Mouse (Mus musculus): ENCODE data around the gene Plrg1.

The Plrg1 gene

DNA sequence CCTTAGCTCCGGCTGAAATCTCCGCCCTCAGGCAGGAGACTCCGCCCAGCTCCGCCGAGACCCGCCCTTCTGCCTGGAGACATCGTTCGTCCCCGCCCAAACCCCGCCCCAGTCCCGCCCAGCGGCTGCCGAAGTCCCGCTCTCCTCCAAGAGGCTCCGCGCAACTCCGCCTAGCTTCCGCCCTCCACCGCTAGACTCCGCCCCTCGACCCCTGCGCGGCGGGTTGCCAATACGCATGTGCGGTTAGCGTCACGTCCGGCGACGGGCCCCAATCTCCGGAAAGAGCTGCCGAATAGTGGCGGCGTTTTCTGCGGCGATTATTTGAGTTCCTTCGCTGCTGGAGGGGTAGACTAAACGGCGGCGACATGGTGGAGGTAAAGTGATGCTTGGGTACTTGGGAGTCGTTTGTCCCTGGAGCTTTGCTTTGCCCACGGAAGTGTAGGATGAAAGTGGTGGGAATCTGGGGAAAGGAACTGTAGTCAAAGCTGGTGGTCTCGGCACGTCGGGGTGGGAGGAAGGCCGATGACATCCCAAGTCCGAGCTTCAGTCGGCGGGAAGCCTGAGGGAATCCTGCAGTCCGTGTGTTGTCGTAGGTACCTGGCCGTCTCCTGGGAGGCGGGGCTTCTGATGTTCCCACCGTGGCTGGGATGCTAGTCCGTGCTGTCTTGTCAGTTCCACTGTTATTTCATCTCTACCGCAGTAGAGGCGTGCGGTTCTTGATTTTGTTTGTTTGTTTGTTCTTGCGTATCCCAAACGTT, at the start of gene Plrg1:
Gene Plrg1 (plus strand): TSS at position 242 of the 758 bp plus-strand sequence.
- DNase-seq (ENCODE audit: low read depth, low spot score): peak; percentile 96

DNA sequence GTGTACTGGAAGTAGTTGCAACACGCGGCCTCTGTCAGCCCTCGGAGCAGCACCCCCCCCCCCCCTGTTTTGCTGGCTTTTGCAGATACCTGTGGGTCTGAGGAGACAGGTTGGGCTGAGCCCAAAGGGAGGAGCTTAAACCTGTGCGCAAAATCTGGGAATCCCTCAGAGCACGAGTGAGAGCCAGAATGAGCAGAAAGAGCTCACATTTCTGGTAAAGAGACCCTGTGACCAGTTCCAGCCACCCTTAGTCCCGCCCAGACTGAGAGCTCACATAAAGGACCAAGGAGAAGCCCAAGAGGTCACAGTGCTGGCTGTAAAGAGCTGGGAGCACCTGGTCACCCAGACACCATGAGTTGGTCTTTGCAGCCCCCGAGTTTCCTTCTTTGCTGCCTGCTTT, 47.8 kb upstream of the Plrg1 start, which contains the start of gene Fgg:
Gene Fgg (plus strand): TSS at position 168 of the 400 bp plus-strand sequence.
- no peak for DNase-seq (ENCODE audit: low read depth, low spot score)

GRCm38 (mm10) chr3:83010291-83010690, 45.0 kb upstream of the Plrg1 start:
- DNase-seq (ENCODE audit: low read depth, low spot score): no peak

DNA sequence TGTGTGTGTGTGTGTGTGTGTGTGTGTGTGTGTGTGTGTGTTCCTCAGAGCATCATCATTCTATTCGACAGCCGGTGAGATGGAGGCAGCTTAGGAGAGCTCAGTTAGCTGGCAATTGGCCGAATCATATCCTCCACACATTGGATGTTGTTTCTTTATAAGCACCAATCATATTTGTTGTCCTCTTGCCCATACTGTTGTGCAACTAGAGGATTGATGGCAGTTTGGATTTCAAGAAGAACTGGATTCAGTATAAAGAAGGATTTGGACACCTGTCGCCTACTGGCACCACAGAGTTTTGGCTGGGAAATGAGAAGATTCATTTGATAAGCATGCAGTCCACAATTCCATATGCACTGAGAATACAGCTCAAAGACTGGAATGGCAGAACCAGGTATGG, 44.2 kb upstream of the Plrg1 start:
- DNase-seq (ENCODE audit: low read depth, low spot score): no peak

DNA sequence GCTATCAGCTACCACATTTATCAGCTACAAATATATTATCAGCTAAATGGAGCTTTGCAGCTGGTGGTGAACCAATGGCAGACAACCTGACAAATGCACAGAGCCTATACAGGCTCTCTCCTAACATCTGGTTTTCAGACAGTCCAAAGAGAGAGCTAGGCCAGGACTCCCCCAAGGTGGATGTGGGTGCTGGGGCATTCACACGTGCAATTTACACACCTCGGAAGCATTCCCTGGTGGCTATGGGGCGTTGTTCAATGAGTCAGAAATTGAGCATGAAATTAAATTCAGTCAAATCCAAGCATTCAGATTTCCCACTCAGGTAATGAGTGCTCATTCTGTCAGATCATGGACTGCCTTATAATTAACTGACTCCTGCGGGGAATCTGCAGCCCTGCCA, 43.8 kb upstream of the Plrg1 start:
- DNase-seq (ENCODE audit: low read depth, low spot score): no peak

- DNase-seq (ENCODE audit: low read depth, low spot score): peak; percentile 35
These were observed 42.7 kb upstream of the Plrg1 start for GRCm38 (mm10) chr3:83012636-83013035.

GRCm38 (mm10) chr3:83013951-83014350, 41.4 kb upstream of the Plrg1 start:
- DNase-seq (ENCODE audit: low read depth, low spot score): no peak

GRCm38 (mm10) chr3:83016236-83016635, 39.1 kb upstream of the Plrg1 start:
- DNase-seq (ENCODE audit: low read depth, low spot score): no peak

GRCm38 (mm10) chr3:83020387-83020786, 34.9 kb upstream of the Plrg1 start:
- no peak for DNase-seq (ENCODE audit: low read depth, low spot score)

DNA sequence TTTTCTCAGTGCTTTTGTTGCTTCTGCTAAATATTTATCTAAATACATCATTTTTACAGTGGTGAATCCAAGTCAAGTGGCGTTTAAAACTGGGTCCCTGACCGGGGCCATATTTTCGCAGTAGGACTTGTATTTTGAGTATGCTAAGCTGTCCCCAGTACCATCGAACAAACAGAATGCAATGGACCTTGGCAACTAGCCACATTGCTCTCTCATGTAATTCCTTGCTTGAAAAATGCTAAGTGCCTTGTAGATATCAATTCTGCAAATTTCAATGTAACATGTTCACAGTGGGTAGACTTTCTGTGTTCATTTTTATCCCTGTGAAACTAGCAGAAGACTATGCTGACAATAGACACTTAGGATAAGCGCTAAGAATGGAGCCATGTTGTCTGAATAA, 34.1 kb upstream of the Plrg1 start:
- DNase-seq (ENCODE audit: low read depth, low spot score): no peak

DNA sequence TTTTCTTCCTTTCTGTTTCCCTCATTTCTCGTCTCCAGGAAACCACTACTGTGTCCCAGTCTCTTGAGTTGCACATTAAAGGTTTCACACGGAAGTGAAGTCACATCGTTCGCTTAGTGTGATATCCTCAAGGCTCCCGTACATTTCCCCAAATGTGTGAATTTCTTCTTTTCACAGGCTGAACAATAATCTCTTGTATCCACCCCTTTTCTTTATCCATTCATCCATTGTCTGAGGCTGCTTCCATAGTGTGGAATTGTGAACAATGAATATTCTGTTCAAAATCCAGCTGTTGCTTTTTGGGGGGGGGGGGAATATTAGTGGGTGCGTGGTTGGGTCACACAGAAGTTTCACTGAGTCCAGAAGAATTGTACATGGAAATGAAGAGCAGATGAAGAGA, 30.3 kb upstream of the Plrg1 start:
- no peak for DNase-seq (ENCODE audit: low read depth, low spot score)

GRCm38 (mm10) chr3:83025475-83026301, 29.6 kb upstream of the Plrg1 start, which contains the start of gene Fga:
TSS of gene Fga (plus strand) at chr3:83026076.
- DNase-seq (ENCODE audit: low read depth, low spot score): no peak

- no peak for DNase-seq (ENCODE audit: low read depth, low spot score)
These were observed 27.6 kb upstream of the Plrg1 start for GRCm38 (mm10) chr3:83027546-83028251.

GRCm38 (mm10) chr3:83030331-83030730, 25.0 kb upstream of the Plrg1 start:
- peak; percentile 78 for DNase-seq (ENCODE audit: low read depth, low spot score)

- DNase-seq (ENCODE audit: low read depth, low spot score): peak; percentile 32
These were observed 22.5 kb upstream of the Plrg1 start for GRCm38 (mm10) chr3:83032746-83033308.

GRCm38 (mm10) chr3:83033801-83034200, 21.5 kb upstream of the Plrg1 start:
- no peak for DNase-seq (ENCODE audit: low read depth, low spot score)

DNA sequence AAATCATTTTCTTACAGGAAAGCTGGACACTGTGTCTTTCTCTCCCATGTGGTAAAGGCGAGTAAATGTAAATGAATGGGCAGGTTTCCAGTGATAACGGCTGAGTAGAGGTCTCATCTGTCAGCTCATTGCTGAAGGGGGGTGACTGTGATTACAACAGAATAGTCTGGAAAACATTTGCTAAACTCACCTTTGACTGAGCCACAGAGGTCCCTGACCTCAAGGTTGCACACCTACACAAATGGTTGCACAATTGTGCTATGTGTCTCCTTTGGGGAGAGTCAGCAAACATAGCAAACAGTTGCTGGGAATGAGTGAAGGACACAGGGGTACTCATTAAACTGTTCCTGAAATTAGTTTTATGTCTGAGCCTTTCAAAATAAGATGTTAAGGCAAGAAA, 16.5 kb upstream of the Plrg1 start:
- DNase-seq (ENCODE audit: low read depth, low spot score): no peak

DNA sequence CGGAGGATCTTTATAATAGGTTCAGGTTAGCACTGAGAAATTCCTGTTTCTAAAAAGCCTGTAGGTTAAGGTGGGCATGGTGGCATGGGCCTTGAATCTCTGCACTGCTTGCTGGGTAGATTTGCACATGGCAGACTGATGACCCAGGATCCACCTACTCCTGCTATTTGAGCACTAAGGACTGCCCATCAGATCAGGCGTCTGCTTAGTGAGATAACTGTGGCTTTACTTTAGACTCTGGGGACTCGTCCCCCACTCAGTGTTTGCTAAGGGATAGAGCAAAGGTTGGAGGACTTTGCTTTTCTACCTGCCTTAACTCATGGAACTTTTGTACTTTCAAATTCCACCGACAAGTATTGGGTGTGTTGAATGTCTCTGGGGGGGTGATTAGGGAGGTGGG, 15.7 kb upstream of the Plrg1 start:
- no peak for DNase-seq (ENCODE audit: low read depth, low spot score)

DNA sequence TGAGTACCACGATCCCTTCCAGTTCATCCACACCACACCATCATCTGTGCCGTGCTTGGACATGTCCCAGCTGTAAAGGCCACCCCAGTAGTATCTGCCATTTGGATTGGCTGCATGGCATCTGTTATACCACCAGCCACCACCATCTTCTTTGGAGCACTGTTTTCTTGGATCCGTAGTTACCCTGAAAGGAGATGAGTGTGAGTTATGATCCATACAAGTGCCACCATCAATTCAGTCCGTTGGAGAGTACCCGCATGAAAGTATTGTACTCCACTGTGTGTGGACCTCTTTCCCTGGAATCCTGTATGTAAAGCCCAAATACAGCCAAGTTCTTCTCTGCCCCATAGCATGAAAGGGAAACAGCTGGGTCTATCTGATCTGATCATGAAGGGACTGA, 12.9 kb upstream of the Plrg1 start:
- DNase-seq (ENCODE audit: low read depth, low spot score): no peak

DNA sequence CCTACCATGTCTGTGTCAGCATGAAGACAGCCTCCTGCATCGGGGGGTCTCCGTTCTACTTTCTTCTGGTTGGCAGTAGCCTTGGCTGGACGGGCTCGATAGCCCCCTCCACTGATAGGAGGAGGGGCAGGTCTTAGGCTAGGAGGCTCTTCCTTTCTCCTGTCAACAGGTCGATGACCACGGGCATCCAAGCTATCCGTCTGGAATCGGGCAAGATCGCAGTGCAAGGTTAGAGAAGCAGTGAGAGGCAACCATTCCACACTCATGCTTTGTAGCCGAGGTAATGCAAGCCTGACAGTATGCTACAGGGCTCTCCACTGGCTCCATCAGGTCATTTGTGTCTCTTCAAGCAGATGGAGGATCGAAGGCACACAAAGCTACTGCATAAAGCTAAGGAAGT, 8.7 kb upstream of the Plrg1 start:
- no peak for DNase-seq (ENCODE audit: low read depth, low spot score)

- DNase-seq (ENCODE audit: low read depth, low spot score): no peak
These were observed 5.6 kb upstream of the Plrg1 start, which contains the start of gene Fgb for GRCm38 (mm10) chr3:83049680-83050079. TSS of gene Fgb (minus strand) at chr3:83049863.

DNA sequence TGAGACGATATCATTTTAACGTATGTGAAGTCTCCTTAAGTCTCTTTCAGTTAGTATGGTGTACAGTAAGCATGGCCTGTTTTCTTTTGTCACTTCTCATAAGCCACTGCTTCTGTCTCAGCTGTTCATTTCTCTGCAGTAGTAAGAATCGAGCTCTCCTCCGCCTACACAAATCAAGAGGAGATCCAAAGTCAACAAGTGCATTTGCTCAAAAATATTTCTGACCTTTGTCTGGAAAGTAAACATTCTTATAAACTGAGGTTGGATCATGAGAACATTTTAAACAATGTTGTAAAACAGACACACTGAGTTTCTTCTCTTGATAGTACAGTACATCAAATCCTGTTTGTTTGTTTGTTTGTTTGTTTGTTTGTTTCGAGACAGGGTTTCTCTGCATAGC, 4.7 kb upstream of the Plrg1 start:
- DNase-seq (ENCODE audit: low read depth, low spot score): no peak

Data from R1 (cell line).